Mouse (Mus musculus): ENCODE data around the gene Card10.

GRCm38 (mm10) chr15:78770983-78771355 lies 31.9 kb downstream of the Card10 start:
- TF ChIP-seq USF1 (IDR thresholded peaks at IDR 0.05; ENCODE audit: low read depth), result no peak
- no peak for TF ChIP-seq MAX (IDR thresholded peaks at IDR 0.05)
- TF ChIP-seq CTCF (IDR thresholded peaks at IDR 0.05; ENCODE audit: control insufficient read depth, insufficient read depth, insufficient read length), result no peak

Data from C2C12 (cell line).